Mouse (Mus musculus): ENCODE data around the gene Vmn2r70.

Gene Vmn2r70

GRCm38 (mm10) chr7:85569092-85569491 is at the start of gene Vmn2r70:
Gene Vmn2r70, minus strand, starts transcription at chr7:85569192.
- WGBS: 84% methylated on average over 2 of the region's 2 CpGs

- WGBS: 80% methylated on average over 5 of the region's 5 CpGs
These were observed 6.2 kb downstream of the Vmn2r70 start, which contains the start of gene Vmn2r71 for GRCm38 (mm10) chr7:85562787-85563186. Gene Vmn2r71, plus strand, starts transcription at chr7:85563087.

GRCm38 (mm10) chr7:85543118-85543517 is 25.9 kb downstream of the Vmn2r70 start:
- WGBS: 60% methylated on average over 2 of the region's 2 CpGs

- WGBS: 88% methylated on average over 2 of the region's 2 CpGs
These were observed 26.9 kb downstream of the Vmn2r70 start for GRCm38 (mm10) chr7:85542108-85542507.
